Mouse (Mus musculus) lung, adult 2 months (tissue): ENCODE results near the gene Itgam. TPM values are rescaled to one million over a fixed set of nuclear protein-coding genes. Genes with fewer than 3 reads are reported as not detected.
"Not testable (repeated sequence)": the region's sequence is repeated elsewhere in the genome, so short reads cannot be mapped to it uniquely, and the experiment has no call there.

Experiments
- DNase-seq: peaks from one replicate; pipeline ENCODE4 v3.0.0; 2022
- H3K4me1 ChIP-seq: fragments of 200-500 bp; 2 replicates; pipeline ENCODE4 v1.6.1; 2011; ENCODE audit warnings: low read length; ENCODE audit not compliant: control insufficient read depth, insufficient read depth
- H3K4me3 ChIP-seq: fragments of 200-500 bp; replicated peaks from 2 replicates; pipeline ENCODE3; 2011; ENCODE audit warnings: low read depth, mild to moderate bottlenecking, control low read depth, low read length; ENCODE audit errors: extremely low read depth
- CTCF ChIP-seq: fragments of 200-500 bp; IDR thresholded peaks from 2 replicates; pipeline ENCODE4 v1.5.1; 2011; ENCODE audit warnings: mild to moderate bottlenecking, low read length, control low read depth; ENCODE audit not compliant: insufficient read depth
- POLR2A ChIP-seq: fragments of 200-500 bp; IDR thresholded peaks from 2 replicates; pipeline ENCODE4 v1.6.1; 2011; ENCODE audit warnings: low read depth, mild to moderate bottlenecking, control low read depth, low read length, borderline replicate concordance; ENCODE audit errors: extremely low read depth
- WGBS: fragments of 180-500 bp; shearing (Covaris S2); methylation state at CpG from one replicate; pipeline ENCODE4 v1.1.7; 2018; 5-methylcytosine and 5-hydroxymethylcytosine counted together
- polyA plus RNA-seq: library from polyadenylated mRNA; depleted of rRNA; stranded (reverse); fragments of >200 nt; gene quantifications from 2 replicates; pipeline ENCODE4 v1.2.3, GENCODE M21; 2012; rRNA removed

Itgam gene
- polyA plus RNA-seq, 1 experiment = 27.6 TPM

DNA sequence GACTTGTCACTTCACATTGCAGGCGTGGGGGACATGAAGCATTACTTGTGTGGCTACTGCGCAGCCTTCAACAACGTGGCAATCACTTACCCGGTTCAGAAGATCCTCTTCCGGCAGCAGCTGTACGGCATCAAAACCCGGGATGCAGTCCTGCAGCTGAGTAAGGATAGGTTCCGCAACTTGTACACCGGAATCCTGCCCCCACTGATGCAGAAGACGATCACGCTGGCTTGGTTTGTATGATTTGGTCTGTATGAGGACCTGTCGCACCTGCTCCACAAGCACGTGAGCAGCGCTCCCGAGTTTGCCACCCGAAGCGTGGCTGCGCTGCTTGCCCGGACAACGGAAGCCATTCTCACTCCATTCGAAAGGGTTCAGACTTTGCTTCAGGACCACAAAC, 91.6 kb downstream of the Itgam start, which contains the start of gene Itgad:
TSS of gene Itgad (plus strand) at position 301 of the 400 bp plus-strand sequence.
- no peak for TF ChIP-seq POLR2A
- no peak for TF ChIP-seq CTCF
- no peaks in the 10 kb centered on the region for H3K4me1 ChIP-seq
- 86% methylated on average over 21 of the region's 21 CpGs for WGBS
- no peak for DNase-seq
- H3K4me3 ChIP-seq = no peak within 1 kb of the TSS

DNA sequence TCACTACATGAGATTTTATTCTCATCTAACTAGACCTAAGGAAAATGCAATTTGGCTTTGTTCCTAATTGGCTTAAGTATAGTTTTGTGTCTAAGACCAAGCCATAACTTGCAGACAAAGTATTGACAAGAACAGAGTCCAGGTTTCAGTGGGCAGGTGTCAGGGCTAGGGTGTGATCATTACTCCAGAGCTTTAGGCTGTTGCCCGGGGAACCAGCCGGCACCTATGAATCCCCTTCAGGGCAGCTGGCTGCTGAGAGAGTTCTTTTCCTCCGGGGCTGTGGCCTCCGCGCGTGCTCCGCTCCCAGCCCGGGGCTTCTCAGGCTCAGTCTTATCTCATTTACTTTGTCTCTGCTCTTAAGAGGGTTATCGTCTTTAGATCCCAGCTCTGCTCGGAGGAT, 92.5 kb downstream of the Itgam start:
- Histone ChIP-seq H3K4me1 (no peaks in the 10 kb centered on the region), H3K4me3 (no peak overlapping the region)
- DNase-seq = no peak
- 45% methylated on average over 10 of the region's 10 CpGs for WGBS
- TF ChIP-seq CTCF (no peak), POLR2A (no peak)

DNA sequence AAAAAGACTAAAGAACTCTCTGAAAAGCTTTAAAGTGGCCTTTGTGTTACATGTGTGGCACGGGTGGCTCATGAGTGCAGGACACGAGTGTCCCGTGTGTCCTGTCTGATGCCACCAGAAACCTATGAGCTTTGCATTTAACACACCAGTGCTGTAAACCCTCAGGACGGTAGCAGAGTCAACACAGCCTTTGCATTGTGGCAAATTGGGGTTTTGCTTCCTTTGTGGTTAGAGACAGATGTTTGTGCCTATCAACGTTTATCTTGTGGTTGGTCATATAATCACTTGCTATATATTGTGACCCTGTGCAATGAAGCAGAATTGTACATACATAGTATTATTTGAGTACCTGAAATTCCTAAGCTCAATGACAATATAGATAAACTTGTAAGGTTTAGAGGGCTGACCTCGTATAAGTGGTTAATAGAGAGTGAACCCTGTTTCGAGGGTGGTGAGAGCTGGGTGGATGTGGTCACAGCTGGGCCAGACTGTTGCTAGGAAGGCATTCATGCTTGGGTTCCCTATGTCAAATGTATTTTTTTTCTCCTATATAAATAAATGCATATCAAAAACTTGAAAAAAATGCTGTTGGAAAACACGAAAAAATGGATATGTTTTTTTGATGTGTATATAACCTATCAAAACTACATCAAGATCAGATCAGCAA, 96.4 kb downstream of the Itgam start:
- WGBS = 65% methylated on average over 8 of the region's 8 CpGs
- not testable (repeated sequence) for DNase-seq, H3K4me1 ChIP-seq, H3K4me3 ChIP-seq

DNA sequence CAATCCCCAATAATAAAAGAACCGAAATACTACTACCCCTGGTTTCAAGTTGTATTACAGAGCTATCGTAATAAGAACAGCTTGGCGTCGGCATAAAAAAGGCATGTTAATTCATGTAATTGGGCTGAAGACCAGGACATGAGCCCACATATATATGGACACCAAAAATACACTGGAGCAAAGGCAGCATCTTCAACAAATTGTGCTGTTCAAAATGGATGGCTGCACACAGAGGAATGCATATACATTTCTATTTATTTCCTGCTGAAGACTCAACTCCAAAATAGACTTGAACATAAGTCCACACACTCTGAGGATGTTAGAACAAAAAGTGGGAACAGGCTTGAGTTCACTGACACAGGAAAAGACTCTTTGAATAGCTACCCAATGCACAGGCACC, 101.6 kb downstream of the Itgam start:
- H3K4me1 ChIP-seq = no peaks in the 10 kb centered on the region
- TF ChIP-seq CTCF = no peak
- no peak for TF ChIP-seq POLR2A
- WGBS = 95% methylated on average over 4 of the region's 4 CpGs

DNA sequence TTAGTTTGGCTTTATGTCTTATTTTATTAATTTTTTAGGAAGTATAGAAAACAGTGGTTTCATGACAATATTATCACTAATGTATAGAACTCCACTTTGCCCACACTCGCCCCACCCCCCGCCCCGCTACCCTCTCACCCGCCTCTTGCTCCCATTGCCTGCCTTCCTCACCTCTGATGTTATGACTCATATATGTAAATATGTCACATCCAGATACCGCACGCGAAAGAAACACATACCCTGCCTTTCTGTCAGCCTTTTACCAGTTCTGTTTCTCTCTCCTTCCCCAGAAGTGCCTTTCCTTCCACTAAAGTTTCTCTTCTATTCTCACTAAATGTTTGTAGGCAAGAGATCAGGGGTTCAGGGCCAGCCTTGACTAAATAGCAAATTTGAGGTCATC, 104.0 kb downstream of the Itgam start:
- no peak for TF ChIP-seq POLR2A
- no peak for TF ChIP-seq CTCF
- no peak for DNase-seq
- Histone ChIP-seq H3K4me1 (no peaks in the 10 kb centered on the region), H3K4me3 (no peak overlapping the region)
- 66% methylated on average over 7 of the region's 7 CpGs for WGBS

More for the DNA sequence above, 101.6 kb downstream of the Itgam start:
- no peak overlapping the region for H3K4me3 ChIP-seq
- DNase-seq = no peak

Other genes with a start within 250 kb of the Itgam start
- 63.5 and 77.9 TPM in 2 replicates for gene Stx4a, start 238.3 kb upstream of the Itgam start, polyA plus RNA-seq
- gene Stx1b, start 238.1 kb upstream of the Itgam start, polyA plus RNA-seq = 5.1 and 7.6 TPM in 2 replicates
- gene Zfp646, start 186.4 kb upstream of the Itgam start, polyA plus RNA-seq = 22.0 and 23.4 TPM in 2 replicates
- gene Zfp668, start 185.8 kb upstream of the Itgam start, polyA plus RNA-seq = 6.0 and 6.7 TPM in 2 replicates
- 3.4 and 5.0 TPM in 2 replicates for gene Prss53, start 171.7 kb upstream of the Itgam start, polyA plus RNA-seq
- gene Gm21974, start 167.2 kb upstream of the Itgam start, polyA plus RNA-seq = not detected in 2 replicates
- gene Vkorc1, start 167.0 kb upstream of the Itgam start, polyA plus RNA-seq = 176 and 201 TPM in 2 replicates
- gene Bckdk, start 158.6 kb upstream of the Itgam start, polyA plus RNA-seq = 72.7 and 94.7 TPM in 2 replicates
- 10.4 and 12.5 TPM in 2 replicates for gene Kat8, start 150.1 kb upstream of the Itgam start, polyA plus RNA-seq
- 157 and 158 TPM in 2 replicates for gene Prss8, start 132.5 kb upstream of the Itgam start, polyA plus RNA-seq
- 14.6 and 17.5 TPM in 2 replicates for gene Prss36, start 115.9 kb upstream of the Itgam start, polyA plus RNA-seq
- 221 and 299 TPM in 2 replicates for gene Fus, start 95.2 kb upstream of the Itgam start, polyA plus RNA-seq
- gene Pycard, start 68.8 kb upstream of the Itgam start, polyA plus RNA-seq = 28.0 and 66.7 TPM in 2 replicates
- 5.1 and 15.4 TPM in 2 replicates for gene Trim72, start 58.7 kb upstream of the Itgam start, polyA plus RNA-seq
- 0.07 and 0.12 TPM in 2 replicates for gene Gm49368, start within 50 bp of the Itgam start, polyA plus RNA-seq
- 20.6 and 25.0 TPM in 2 replicates for gene Itgax, start 66.9 kb downstream of the Itgam start, polyA plus RNA-seq
- 0.50 and 0.56 TPM in 2 replicates for gene Itgad, start 91.7 kb downstream of the Itgam start, polyA plus RNA-seq
- gene Cox6a2, start 143.7 kb downstream of the Itgam start, polyA plus RNA-seq = 186 and 243 TPM in 2 replicates
- 41.3 and 45.2 TPM in 2 replicates for gene Armc5, start 174.7 kb downstream of the Itgam start, polyA plus RNA-seq
- 2.4 and 3.1 TPM in 2 replicates for gene 9130023H24Rik, start 175.4 kb downstream of the Itgam start, polyA plus RNA-seq
- 131 and 150 TPM in 2 replicates for gene Tgfb1i1, start 184.2 kb downstream of the Itgam start, polyA plus RNA-seq
- 0.09 and 0.24 TPM in 2 replicates for gene Slc5a2, start 203.0 kb downstream of the Itgam start, polyA plus RNA-seq
- gene BC017158, start 235.5 kb downstream of the Itgam start, polyA plus RNA-seq = 59.4 and 59.9 TPM in 2 replicates